Mouse (Mus musculus) R1 (cell line): ENCODE measurements at regions not wholly inside any gene's neighbourhood (a gene's known extent, or its start where the extent isn't known, plus 50 kb on each side); places are given as distances from the start of the nearest gene placed in this dataset.
A peak's percentile ranks its signal among the peaks of the same experiment; 100 is the strongest.

ENCODE experiments used
- DNase-seq: peaks from one replicate; pipeline ENCODE4 v3.0.0-alpha.2; 2018; ENCODE audit warnings: low read depth, low spot score

DNA sequence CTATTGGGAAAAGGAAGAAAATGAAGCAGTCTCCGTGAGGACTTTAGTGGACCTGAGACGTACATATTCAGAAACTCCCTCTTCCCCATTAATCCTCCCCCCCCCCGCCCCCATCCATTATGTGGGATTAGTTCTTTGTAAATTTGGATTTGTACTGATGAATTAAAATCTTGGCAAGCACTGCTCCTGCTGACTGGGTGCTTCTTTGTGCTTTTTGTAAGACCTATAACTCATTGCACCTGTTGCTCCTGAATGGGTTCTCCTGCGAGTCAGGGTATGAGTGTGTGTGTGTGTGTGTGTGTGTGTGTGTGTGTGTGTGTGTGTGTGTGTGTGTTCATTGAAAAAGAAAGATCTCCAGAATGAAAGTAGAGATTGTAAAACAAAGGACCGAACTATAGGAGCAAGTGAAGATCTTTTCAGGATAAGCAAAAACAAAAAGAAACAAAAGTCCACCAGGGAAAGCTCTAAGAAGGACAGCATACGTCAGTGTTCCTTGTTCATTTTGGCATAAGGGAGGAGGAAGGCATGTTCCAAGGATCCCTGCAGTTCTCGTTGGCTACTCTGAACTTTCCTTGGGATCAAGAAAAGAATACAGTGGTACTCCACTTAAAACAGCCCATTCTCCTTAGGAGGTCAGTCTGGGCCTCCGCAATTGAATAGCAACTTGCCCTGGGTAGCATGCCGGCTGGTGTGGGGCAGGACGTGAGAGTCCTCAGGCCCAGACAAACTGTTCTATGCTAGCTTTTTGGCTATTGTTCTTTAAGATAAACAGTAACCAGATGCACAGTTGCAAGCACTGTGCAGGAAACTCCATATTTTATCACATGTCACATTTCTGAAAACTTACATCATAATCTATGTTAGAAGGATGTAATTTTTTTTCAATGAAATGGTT, 131.9 kb upstream of the Zfp462 start:
- no peak for DNase-seq

DNA sequence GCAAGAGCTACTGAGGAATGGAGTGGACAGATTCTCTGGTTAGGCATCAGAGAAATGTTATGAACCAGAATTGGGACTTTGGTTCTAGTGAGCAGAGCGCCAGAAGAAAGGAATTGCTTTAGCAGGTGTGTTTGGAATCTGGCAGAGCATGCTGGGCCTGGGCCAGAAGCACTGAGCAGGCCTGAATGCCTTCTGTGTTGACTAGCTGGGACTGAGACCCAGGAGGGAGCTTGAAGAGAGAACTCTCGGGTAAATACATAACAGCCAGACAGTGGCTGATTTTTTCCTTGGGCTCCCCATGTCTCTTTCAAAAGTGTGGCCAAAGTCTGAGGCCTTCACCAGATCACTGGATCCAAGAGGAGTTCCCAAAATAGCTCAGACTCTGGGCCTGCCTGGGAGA, 107.5 kb upstream of the Zfp462 start:
- no peak for DNase-seq

DNA sequence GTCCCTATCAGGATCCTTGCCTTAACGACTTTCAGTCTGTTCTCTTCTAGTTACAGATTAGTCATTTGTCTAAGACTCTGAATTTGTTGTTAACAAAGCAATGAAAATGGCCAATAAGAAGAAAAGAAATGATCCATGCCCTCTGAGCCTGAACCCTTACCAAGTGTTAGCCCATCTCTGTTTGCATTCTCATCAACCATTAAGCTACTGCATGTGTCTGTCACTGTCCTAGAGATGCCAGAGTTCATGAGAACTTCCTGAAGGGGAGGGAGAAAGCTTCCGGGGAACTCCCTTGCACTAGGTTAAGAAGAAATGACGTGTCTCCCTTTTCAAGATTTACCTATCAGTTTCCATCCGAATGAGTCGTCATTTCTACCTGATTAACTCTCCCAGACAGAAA, 106.7 kb upstream of the Zfp462 start:
- DNase-seq: no peak

DNA sequence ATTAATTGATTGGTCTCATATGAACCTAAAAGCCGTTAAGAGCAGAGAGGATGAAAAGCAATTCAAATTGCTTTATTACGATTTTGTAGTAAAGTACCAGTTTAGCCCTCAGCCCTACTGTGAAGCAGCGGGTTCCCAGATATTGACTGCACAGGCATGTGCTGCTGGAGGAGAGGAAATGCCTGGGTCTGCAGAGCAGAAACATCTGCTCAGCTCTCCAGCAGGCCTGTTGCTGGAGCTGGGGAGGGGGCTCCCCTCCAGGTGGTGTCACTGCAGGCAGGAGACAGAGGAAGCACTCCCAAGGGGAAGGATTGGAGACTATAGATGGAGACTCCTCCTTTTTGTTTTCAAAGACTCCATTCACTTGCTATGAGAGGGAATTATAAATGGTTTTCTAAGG, 106.1 kb upstream of the Zfp462 start:
- DNase-seq: peak; percentile 8

DNA sequence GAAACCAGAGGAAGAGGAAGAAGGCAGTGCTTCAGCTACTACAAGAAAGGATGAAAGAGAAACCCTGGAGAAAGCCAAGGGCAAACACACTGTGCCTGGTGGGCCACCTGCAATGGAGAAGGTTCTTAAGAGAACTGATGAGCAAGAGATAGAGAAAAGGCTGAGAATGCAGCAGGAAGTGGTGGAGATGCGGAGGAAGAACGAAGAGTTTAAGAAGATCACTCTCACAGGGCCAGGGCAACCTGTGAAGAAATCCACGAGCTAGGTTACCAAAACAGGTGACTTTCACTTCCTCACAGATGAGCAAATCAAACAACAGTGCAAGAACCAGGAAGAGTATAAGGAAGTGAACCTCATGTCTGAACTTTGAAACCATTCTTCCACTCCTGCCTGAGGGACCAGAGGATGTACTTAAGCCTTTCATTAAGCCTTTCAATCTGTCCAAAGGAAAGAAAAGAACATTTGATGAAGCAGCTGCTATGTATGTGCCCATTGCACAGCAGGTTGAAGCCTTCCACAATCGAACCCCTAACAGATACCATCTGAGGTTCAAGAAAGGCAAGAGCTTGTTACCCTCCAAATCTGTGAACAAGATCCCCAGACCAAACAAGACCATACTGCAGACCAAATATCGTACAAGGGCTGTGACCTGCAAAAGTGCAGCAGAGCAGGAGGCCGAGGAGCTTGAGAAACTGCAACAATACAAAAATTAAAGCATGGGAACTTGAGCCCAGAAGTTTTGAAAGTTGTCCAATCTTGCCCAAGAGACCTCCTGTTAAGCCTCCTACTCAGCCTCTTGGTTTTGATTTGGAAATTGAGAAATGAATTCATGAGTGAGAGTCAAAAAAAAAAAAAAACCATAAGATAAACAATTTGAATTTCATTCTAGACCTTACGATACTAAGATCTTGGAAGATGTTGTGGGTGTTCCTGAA, 91.6 kb upstream of the Zfp462 start:
- no peak for DNase-seq

DNA sequence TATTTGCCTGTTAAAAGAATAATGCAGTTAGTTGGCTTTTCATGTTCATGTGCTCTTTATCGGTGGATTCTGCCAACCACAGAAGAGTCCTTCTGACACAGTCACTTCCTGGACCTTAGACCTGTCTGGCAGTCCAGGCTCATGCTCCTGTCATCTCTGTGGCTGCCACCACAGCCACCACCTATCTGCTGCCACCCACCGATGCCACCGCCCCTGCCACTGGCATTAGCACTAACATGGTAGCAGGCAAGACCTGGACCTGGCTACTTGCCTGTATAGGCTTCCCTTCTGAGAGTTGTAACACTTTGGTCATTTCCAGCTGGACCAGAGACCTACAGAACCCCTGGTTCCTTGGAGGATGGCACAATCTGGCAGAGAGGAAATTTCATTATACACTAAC, 86.2 kb upstream of the Zfp462 start:
- DNase-seq: no peak

DNA sequence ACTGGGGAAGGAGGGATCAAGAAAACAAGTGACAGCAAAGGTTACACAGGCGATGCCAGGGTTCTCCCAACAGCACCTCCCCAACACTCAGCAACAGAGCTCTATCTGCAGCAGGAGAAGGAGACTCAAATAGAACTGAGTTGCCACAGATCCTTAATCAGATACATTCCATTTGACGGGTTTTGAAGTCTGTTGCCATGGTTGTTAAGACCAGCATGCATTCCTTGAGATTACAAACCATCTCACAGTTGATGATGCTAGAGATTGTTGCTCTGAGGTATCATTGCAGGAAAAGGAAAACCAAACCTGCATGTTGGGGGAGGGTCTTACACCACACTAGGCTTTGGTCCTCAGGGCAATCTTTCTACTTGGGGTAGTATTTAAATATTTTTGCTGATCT, 78.8 kb upstream of the Zfp462 start:
- no peak for DNase-seq

DNA sequence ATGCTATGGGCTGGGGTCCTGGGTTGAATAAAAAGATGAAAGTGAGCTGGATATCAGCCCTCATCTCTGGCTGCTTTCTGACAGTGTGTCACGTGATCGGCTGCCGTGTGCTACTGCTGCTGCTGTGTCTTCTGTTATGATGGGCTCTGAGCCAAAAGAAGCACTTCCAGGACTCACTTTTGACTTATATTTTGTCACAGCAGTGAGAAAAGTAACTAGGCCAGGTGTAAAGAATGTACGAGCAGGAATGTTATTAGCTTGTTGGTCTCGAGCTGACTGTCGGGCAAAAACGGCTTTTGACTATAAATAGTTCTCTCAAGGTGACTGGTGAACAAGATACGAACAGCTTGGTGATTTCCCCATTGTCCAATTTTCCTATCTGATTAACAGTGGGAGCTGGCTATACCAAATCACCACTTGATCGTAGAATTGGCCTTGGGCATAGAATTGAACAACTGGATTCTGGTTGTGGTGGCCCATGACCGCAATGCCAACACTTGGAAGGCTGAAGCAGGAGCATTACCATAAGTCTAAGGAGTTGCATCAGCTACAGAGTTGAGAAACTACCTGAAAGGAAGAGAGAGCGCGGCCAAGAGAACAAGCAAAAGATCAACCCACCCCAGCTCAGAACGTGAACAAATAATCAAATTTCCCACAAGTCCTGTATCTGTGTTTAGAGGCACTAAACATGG, 70.6 kb upstream of the Zfp462 start:
- no peak for DNase-seq

DNA sequence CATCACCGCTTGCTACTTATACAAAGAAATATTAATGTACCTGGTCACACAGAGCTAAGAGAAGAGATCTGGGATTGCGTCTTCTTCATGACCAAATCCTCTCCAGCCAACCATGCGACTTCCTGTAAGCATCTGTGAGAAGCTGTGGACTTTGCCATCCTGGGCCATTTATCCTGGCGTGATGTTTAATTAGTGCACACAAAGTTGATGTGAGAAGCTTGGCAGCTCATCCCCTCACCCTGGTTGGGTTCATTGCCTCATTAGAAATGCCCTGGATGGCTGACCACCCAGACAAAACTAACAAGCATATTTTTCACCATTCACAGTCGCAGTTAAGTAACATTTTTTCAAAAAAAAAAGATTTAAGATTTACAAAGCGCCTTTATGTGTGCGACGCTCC, 69.3 kb upstream of the Zfp462 start:
- DNase-seq: no peak

DNA sequence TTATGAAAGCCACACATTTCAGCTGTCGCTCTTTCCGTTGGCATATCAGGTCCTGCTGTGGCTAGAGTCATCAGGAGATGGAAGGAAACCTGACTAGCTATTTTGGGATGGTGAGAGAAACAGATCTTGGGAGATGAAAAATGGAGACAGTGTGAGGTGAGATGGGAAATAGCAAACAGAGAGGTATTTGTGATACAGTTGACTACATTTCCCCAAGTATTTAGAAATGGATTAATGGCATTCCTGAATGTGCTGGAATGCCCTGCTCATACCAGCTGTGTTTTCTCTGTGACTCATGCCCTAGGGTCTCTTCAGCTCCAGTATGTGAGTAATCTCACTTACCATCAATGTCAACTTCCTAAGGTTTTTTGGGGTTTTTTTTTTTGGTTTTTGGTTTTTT, 67.5 kb upstream of the Zfp462 start:
- DNase-seq: no peak

DNA sequence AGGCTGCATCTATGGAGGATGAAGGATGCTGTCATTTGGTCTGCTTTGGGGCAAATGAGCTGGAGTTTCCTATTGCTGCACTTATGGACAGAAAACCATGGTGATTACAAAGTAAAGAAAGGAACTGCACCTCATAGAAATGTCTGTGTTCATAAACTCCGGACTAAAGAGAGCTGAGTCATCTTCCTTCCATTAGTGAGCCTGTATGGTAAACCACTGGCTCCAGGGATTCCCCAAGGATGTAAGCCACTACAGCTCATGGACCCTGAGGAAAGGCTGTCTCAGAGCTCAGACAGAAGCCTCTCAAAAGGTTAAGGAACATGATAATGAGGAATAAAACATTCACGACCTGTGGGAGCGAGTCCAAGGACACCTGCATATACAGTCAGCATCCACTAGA, 66.3 kb upstream of the Zfp462 start:
- DNase-seq: no peak

DNA sequence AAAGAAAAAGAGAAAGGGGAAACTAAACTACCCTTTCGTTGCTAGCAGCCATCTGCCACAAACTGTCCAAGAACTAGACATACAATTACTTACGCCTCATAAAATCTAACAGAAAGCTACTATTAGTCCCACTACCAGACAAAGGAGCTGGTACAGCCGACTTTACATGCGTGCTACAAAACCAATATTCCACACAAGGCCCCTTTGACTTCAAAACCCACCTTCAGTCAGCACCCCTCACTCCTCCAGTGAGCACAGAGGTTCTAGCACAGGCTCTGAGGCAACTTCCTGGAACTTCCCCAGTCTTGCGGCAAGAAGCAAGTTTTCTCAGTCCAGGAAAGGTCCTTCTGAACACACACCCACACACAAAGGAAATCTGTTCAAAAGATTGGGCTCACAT, 51.6 kb upstream of the Zfp462 start:
- no peak for DNase-seq
